Mouse (Mus musculus): Measurements from ENCODE around the gene H6pd. TPM values are rescaled to one million over a fixed set of nuclear protein-coding genes. Genes with fewer than 3 reads are reported as not detected.
"Not testable (repeated sequence)": the region's sequence is repeated elsewhere in the genome, so short reads cannot be mapped to it uniquely, and the experiment has no call there.

The H6pd gene
- total and polyA plus RNA-seq, 2 experiments from 2014 or later: 7.3 to 25.7 TPM

DNA sequence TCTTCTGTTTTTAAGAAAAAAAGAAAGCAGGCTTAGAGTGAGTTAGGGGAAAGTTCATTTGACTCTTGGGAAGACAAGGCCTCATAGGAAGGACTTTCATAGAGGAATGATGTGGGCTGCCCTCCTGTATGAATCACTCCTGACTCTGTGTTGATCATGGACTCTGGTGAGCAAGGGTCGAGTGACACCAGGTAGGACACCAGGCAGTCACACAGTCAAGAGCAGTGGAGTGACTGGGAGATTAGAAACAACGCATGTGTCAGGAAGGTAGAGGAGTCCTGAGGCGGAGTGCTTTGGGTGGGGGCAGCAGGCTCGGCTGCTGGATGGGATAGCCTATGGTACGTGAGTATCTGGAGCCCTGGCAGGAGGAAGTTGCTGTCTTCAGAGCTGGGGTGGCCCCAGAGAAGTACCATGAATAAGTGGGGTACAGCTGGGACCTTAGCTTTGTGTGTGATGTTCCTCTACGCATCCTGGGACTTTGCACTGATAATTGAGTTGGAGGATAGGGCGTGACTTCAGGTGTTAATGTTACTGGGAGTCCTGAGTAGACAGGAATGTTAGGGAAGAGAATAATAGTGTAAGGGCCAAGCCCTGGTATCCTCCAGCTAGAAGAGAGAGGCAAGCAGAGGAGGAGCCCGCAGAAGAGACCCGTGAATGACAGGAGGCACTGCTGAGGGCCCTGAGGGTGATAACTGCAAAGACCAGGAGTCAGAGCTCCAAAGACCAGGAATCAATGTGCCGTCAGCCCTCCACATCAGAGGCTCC is 32.7 kb upstream of the H6pd start:
- H3K27ac ChIP-seq (ENCODE audit: low read depth): no peak overlapping the region
- no peak overlapping the region for H3K9ac ChIP-seq (replicated peaks; ENCODE audit: low read depth, low read length)
- no peak overlapping the region for H3K4me2 ChIP-seq (ENCODE audit: low read depth, low read length)
- DNase-seq (ENCODE audit: low spot score) (no peak), ATAC-seq (ENCODE audit: insufficient read depth, low read depth) (no peak)
- no peaks in the 10 kb centered on the region for H3K4me1 ChIP-seq (ENCODE audit: control insufficient read depth, insufficient read depth)
- H3K9me3 ChIP-seq (replicated peaks; ENCODE audit: control insufficient read depth, low read length): no peaks in the 10 kb centered on the region
- no peaks in the 10 kb centered on the region for H3K27me3 ChIP-seq (ENCODE audit: control insufficient read depth, insufficient read depth, low read length)
- no peak for TF ChIP-seq EP300 (IDR thresholded peaks at IDR 0.05; ENCODE audit: low read depth)
- no peak for TF ChIP-seq CTCF (IDR thresholded peaks at IDR 0.05; ENCODE audit: low read depth)
- 66% methylated on average over 10 of the region's 10 CpGs for WGBS
- H3K4me3 ChIP-seq (ENCODE audit: low read depth, low read length): no peak overlapping the region
- no peaks in the 10 kb centered on the region for H3K36me3 ChIP-seq (replicated peaks; ENCODE audit: control insufficient read depth, insufficient read depth, low read length)

DNA sequence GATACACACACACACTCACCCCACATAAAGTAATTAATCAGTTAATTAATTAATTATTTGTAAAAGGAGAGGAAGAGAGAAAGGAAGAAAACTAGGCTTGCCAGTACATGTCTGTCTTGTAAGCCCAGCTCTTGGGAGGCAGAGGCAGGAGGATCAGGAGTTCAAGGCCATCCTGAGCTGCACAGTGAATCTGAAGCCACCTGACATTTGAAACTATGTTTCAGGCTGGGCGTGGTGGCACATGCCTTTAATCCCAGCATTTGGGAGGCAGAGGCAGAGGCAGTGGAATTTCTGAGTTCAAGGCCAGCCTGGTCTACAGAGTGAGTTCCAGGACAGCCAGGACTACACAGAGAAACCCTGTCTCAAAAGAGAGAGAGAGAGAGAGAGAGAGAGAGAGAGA is 32.0 kb upstream of the H6pd start:
- not testable (repeated sequence) for H3K4me1 ChIP-seq (ENCODE audit: control insufficient read depth, insufficient read depth); H3K9me3 ChIP-seq (replicated peaks; ENCODE audit: control insufficient read depth, low read length); H3K27me3 ChIP-seq (ENCODE audit: control insufficient read depth, insufficient read depth, low read length); ATAC-seq (ENCODE audit: insufficient read depth, low read depth); H3K9ac ChIP-seq (replicated peaks; ENCODE audit: low read depth, low read length); H3K36me3 ChIP-seq (replicated peaks; ENCODE audit: control insufficient read depth, insufficient read depth, low read length); H3K4me2 ChIP-seq (ENCODE audit: low read depth, low read length); H3K4me3 ChIP-seq (ENCODE audit: low read depth, low read length); DNase-seq (ENCODE audit: low spot score); H3K27ac ChIP-seq (ENCODE audit: low read depth)
- 72% methylated on average over 1 of the region's 1 CpGs for WGBS

DNA sequence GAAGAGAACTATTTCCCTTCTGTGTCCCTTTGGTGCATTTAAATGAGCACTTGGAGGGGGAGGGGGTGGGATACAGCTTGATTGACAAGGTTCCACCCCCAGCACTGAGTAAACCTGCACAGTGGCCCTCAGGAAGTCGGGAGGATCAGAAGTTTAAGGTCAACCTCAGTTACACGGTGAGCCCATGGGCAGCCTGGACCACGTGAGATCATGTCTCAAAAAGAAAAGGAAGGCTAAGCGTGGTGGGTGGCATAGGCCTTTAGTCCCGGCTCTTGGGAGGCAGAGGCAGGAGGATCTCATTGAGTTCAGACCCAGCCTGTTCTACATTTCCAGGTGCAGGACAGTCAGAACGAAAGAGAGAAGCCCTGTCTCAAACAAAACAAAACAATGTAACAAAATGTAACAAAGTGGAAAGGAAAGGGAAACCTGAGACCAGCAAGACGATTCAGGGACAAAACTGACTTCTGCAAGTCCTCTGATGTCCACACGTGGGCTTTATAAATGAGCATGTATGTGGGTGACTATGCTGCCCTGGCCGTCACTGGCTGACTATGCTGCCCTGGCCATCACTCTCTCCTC is 31.3 kb upstream of the H6pd start:
- Histone ChIP-seq H3K9ac (replicated peaks; ENCODE audit: low read depth, low read length) (no peak overlapping the region), H3K4me2 (ENCODE audit: low read depth, low read length) (no peak overlapping the region), H3K36me3 (replicated peaks; ENCODE audit: control insufficient read depth, insufficient read depth, low read length) (no peaks in the 10 kb centered on the region), H3K4me3 (ENCODE audit: low read depth, low read length) (no peak overlapping the region), H3K4me1 (ENCODE audit: control insufficient read depth, insufficient read depth) (no peaks in the 10 kb centered on the region), H3K27ac (ENCODE audit: low read depth) (no peak overlapping the region), H3K27me3 (ENCODE audit: control insufficient read depth, insufficient read depth, low read length) (peaks cover 9% of the 10 kb centered on the region), H3K9me3 (replicated peaks; ENCODE audit: control insufficient read depth, low read length) (no peaks in the 10 kb centered on the region)
- TF ChIP-seq CTCF (IDR thresholded peaks at IDR 0.05; ENCODE audit: low read depth): no peak
- no peak for TF ChIP-seq EP300 (IDR thresholded peaks at IDR 0.05; ENCODE audit: low read depth)
- DNase-seq (ENCODE audit: low spot score) (no peak), ATAC-seq (ENCODE audit: insufficient read depth, low read depth) (no peak)
- 83% methylated on average over 9 of the region's 9 CpGs for WGBS

DNA sequence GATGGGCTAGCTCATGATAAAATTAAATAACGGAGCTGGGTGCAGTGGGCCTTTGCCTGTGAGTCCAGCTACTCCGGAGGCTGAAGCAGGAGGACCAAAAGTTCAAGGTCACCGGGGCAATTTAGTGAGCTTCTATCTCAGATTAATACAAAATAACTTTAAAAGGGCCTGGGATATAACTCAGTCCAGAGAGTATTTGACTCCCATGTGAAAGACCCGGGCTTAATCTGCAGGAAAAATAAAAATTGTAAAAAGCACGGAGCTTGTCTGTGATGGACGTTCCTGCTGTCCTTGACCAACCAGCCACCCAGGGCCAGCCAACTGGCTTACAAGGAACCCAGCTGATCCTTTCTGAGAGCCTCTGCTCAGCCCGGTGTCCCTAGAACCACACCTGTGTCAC is 29.7 kb upstream of the H6pd start:
- TF ChIP-seq CTCF (IDR thresholded peaks at IDR 0.05; ENCODE audit: low read depth) (no peak), EP300 (IDR thresholded peaks at IDR 0.05; ENCODE audit: low read depth) (no peak)
- WGBS: 80% methylated on average over 7 of the region's 7 CpGs
- Histone ChIP-seq H3K27ac (ENCODE audit: low read depth) (no peak overlapping the region), H3K9me3 (replicated peaks; ENCODE audit: control insufficient read depth, low read length) (no peaks in the 10 kb centered on the region), H3K4me2 (ENCODE audit: low read depth, low read length) (no peak overlapping the region), H3K27me3 (ENCODE audit: control insufficient read depth, insufficient read depth, low read length) (peaks cover 24% of the 10 kb centered on the region), H3K4me1 (ENCODE audit: control insufficient read depth, insufficient read depth) (no peaks in the 10 kb centered on the region), H3K9ac (replicated peaks; ENCODE audit: low read depth, low read length) (no peak overlapping the region), H3K36me3 (replicated peaks; ENCODE audit: control insufficient read depth, insufficient read depth, low read length) (no peaks in the 10 kb centered on the region), H3K4me3 (ENCODE audit: low read depth, low read length) (no peak overlapping the region)
- DNase-seq (ENCODE audit: low spot score) (no peak), ATAC-seq (ENCODE audit: insufficient read depth, low read depth) (no peak)

DNA sequence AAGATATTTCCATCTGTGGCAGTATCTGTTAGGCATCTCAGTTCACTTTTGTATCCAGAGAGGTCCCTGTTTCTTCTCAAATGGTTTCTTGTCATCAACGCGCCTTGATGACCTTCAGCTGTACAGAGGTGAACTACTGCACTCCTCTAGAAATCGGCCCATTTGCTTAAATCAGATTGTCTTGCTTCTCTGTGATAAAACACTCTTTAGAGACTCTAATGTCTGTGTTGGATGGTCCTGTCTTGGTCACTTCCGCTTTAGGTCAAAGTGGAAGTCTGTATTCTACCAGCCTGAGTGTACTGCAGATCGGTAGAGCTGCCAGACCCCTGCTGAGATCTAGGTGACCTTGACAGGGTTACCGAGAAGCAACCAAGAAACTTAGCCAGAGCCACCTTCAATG is 27.3 kb upstream of the H6pd start:
- Histone ChIP-seq H3K27me3 (ENCODE audit: control insufficient read depth, insufficient read depth, low read length) (peaks cover 49% of the 10 kb centered on the region), H3K36me3 (replicated peaks; ENCODE audit: control insufficient read depth, insufficient read depth, low read length) (no peaks in the 10 kb centered on the region), H3K4me1 (ENCODE audit: control insufficient read depth, insufficient read depth) (peaks cover 3% of the 10 kb centered on the region), H3K9ac (replicated peaks; ENCODE audit: low read depth, low read length) (no peak overlapping the region), H3K4me2 (ENCODE audit: low read depth, low read length) (no peak overlapping the region), H3K9me3 (replicated peaks; ENCODE audit: control insufficient read depth, low read length) (no peaks in the 10 kb centered on the region), H3K4me3 (ENCODE audit: low read depth, low read length) (no peak overlapping the region), H3K27ac (ENCODE audit: low read depth) (no peak overlapping the region)
- DNase-seq (ENCODE audit: low spot score) (no peak), ATAC-seq (ENCODE audit: insufficient read depth, low read depth) (no peak)
- TF ChIP-seq EP300 (IDR thresholded peaks at IDR 0.05; ENCODE audit: low read depth) (no peak), CTCF (IDR thresholded peaks at IDR 0.05; ENCODE audit: low read depth) (no peak)
- 66% methylated on average over 6 of the region's 6 CpGs for WGBS

DNA sequence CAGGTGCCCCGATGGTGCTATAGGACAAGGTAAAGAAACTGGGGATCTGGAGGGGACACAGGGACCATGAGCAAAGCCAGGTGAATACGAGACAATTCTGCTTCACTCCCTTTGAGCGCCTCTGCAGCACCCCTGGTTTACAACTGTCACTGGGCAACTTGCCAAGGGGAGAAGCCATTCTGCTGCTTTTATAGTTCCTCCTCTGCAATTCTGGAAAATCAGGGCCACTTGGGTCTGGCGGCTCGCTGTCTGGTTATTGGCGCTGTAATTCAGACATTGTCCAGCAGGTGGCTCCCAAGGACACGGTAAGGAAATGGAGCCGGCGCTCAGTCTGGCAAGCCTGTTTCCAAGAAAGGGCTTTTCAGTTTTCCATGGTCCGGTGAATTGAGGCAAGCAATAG is 26.5 kb upstream of the H6pd start:
- Histone ChIP-seq H3K4me3 (ENCODE audit: low read depth, low read length) (no peak overlapping the region), H3K36me3 (replicated peaks; ENCODE audit: control insufficient read depth, insufficient read depth, low read length) (no peaks in the 10 kb centered on the region), H3K9me3 (replicated peaks; ENCODE audit: control insufficient read depth, low read length) (no peaks in the 10 kb centered on the region), H3K4me1 (ENCODE audit: control insufficient read depth, insufficient read depth) (peaks cover 6% of the 10 kb centered on the region), H3K9ac (replicated peaks; ENCODE audit: low read depth, low read length) (no peak overlapping the region), H3K27me3 (ENCODE audit: control insufficient read depth, insufficient read depth, low read length) (peaks cover 51% of the 10 kb centered on the region), H3K27ac (ENCODE audit: low read depth) (no peak overlapping the region), H3K4me2 (ENCODE audit: low read depth, low read length) (no peak overlapping the region)
- DNase-seq (ENCODE audit: low spot score): peak; percentile 80
- TF ChIP-seq CTCF (IDR thresholded peaks at IDR 0.05; ENCODE audit: low read depth) (peak; percentile 92), EP300 (IDR thresholded peaks at IDR 0.05; ENCODE audit: low read depth) (no peak)
- peak; percentile 28; the same call in 1 of the 2 replicates for ATAC-seq (ENCODE audit: insufficient read depth, low read depth)
- 13% methylated on average over 10 of the region's 10 CpGs for WGBS

All from heart, postnatal 0 days (tissue).